Mouse (Mus musculus) heart, postnatal 0 days (tissue): ENCODE data around the gene Nkd1.

ENCODE experiments used
- CTCF ChIP-seq: IDR thresholded peaks from 2 replicates; pipeline ENCODE4 v1.5.1; 2016; ENCODE audit warnings: antibody characterized with exemption, control low read depth, low read depth
- EP300 ChIP-seq: IDR thresholded peaks from 2 replicates; pipeline ENCODE4 v1.6.1; 2016; ENCODE audit warnings: antibody characterized with exemption, low read depth

DNA sequence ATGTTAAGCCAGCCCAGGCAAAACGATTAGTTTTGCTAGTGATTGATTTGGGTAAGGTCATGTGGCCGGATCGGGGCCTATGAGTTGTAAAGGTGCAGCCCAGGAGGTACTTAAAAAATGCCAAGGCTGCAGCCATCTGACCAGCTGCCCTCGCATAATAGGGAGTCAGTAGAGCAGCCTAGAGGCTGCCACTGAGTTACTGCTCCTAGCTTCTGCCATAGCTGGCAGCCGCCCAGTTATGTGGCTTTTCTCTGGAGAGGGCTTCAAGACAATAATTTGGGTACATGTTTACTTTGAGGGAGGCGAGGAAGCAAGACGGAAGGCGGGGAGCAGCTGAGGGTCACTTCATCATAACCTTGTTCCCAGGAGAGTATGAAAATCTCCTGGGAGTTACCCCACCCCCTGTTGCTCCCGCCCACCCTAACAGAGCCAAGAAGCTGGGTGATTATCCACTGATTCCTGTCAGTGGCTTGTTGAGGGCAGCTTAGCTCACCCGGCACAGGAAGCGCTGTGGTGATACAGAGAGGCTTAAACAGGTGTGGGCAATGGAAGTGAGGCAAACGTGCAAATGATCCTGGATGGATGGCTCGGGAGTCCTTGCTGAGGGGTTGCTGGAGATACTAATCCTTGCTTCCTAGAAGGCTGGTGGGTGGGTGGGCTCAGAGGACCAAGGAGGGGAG, 84.3 kb downstream of the Nkd1 start:
- TF ChIP-seq CTCF (no peak), EP300 (no peak)
